Mouse (Mus musculus): ENCODE measurements around the gene Mfsd14a. TPM values are rescaled to one million over a fixed set of nuclear protein-coding genes. Genes with fewer than 3 reads are reported as not detected.

Mfsd14a gene
- polyA plus RNA-seq, 1 experiment, result 27.3 TPM

GRCm38 (mm10) chr3:116637693-116638476 lies 24.6 kb downstream of the Mfsd14a start:
- no peak for DNase-seq
- Histone ChIP-seq H3K4me3 (replicated peaks; ENCODE audit: extremely low read depth, low read depth, low read length) (no peak overlapping the region), H3K4me1 (ENCODE audit: control insufficient read depth, insufficient read depth, low read length) (peaks cover 2% of the 10 kb centered on the region; the same call in 1 of the 2 replicates)
- WGBS, result 68% methylated on average over 9 of the region's 9 CpGs
- no peak for TF ChIP-seq CTCF (IDR thresholded peaks at IDR 0.05; ENCODE audit: insufficient read depth, low read length)
- TF ChIP-seq POLR2A (IDR thresholded peaks at IDR 0.05; ENCODE audit: borderline replicate concordance, extremely low read depth, low read depth, low read length), result no peak

GRCm38 (mm10) chr3:116635799-116636198 lies 26.7 kb downstream of the Mfsd14a start:
- Histone ChIP-seq H3K4me3 (replicated peaks; ENCODE audit: extremely low read depth, low read depth, low read length) (no peak overlapping the region), H3K4me1 (ENCODE audit: control insufficient read depth, insufficient read depth, low read length) (peaks cover 2% of the 10 kb centered on the region; the same call in 1 of the 2 replicates)
- no peak for DNase-seq
- 54% methylated on average over 5 of the region's 5 CpGs for WGBS
- no peak for TF ChIP-seq CTCF (IDR thresholded peaks at IDR 0.05; ENCODE audit: insufficient read depth, low read length)
- no peak for TF ChIP-seq POLR2A (IDR thresholded peaks at IDR 0.05; ENCODE audit: borderline replicate concordance, extremely low read depth, low read depth, low read length)

- TF ChIP-seq CTCF (IDR thresholded peaks at IDR 0.05; ENCODE audit: insufficient read depth, low read length) (no peak), POLR2A (IDR thresholded peaks at IDR 0.05; ENCODE audit: borderline replicate concordance, extremely low read depth, low read depth, low read length) (no peak)
- no peak for DNase-seq
- peaks cover 2% of the 10 kb centered on the region; the same call in 1 of the 2 replicates for H3K4me1 ChIP-seq (ENCODE audit: control insufficient read depth, insufficient read depth, low read length)
- H3K4me3 ChIP-seq (replicated peaks; ENCODE audit: extremely low read depth, low read depth, low read length), result no peak overlapping the region
- WGBS, result 89% methylated on average over 8 of the region's 8 CpGs
Measured at GRCm38 (mm10) chr3:116634853-116635252, 27.6 kb downstream of the Mfsd14a start.

GRCm38 (mm10) chr3:116634091-116634490 lies 28.4 kb downstream of the Mfsd14a start:
- no peak for TF ChIP-seq POLR2A (IDR thresholded peaks at IDR 0.05; ENCODE audit: borderline replicate concordance, extremely low read depth, low read depth, low read length)
- TF ChIP-seq CTCF (IDR thresholded peaks at IDR 0.05; ENCODE audit: insufficient read depth, low read length), result no peak
- Histone ChIP-seq H3K4me3 (replicated peaks; ENCODE audit: extremely low read depth, low read depth, low read length) (no peak overlapping the region), H3K4me1 (ENCODE audit: control insufficient read depth, insufficient read depth, low read length) (peaks cover 2% of the 10 kb centered on the region; the same call in 1 of the 2 replicates)
- no peak for DNase-seq
- 86% methylated on average over 3 of the region's 3 CpGs for WGBS

GRCm38 (mm10) chr3:116632971-116633370 lies 29.5 kb downstream of the Mfsd14a start:
- DNase-seq, result no peak
- H3K4me3 ChIP-seq (replicated peaks; ENCODE audit: extremely low read depth, low read depth, low read length), result no peak overlapping the region

GRCm38 (mm10) chr3:116631459-116631858 lies 31.0 kb downstream of the Mfsd14a start:
- H3K4me1 ChIP-seq (ENCODE audit: control insufficient read depth, insufficient read depth, low read length), result no peaks in the 10 kb centered on the region
- no peak overlapping the region for H3K4me3 ChIP-seq (replicated peaks; ENCODE audit: extremely low read depth, low read depth, low read length)
- TF ChIP-seq CTCF (IDR thresholded peaks at IDR 0.05; ENCODE audit: insufficient read depth, low read length), result no peak
- no peak for DNase-seq
- WGBS, result 84% methylated on average over 1 of the region's 1 CpGs

More at GRCm38 (mm10) chr3:116632971-116633370, 29.5 kb downstream of the Mfsd14a start:
- 77% methylated on average over 3 of the region's 3 CpGs for WGBS
- no peaks in the 10 kb centered on the region for H3K4me1 ChIP-seq (ENCODE audit: control insufficient read depth, insufficient read depth, low read length)
- TF ChIP-seq POLR2A (IDR thresholded peaks at IDR 0.05; ENCODE audit: borderline replicate concordance, extremely low read depth, low read depth, low read length), result no peak
- TF ChIP-seq CTCF (IDR thresholded peaks at IDR 0.05; ENCODE audit: insufficient read depth, low read length), result no peak

- WGBS, result 93% methylated on average over 7 of the region's 7 CpGs
- Histone ChIP-seq H3K4me3 (replicated peaks; ENCODE audit: extremely low read depth, low read depth, low read length) (no peak overlapping the region), H3K4me1 (ENCODE audit: control insufficient read depth, insufficient read depth, low read length) (no peaks in the 10 kb centered on the region)
- TF ChIP-seq POLR2A (IDR thresholded peaks at IDR 0.05; ENCODE audit: borderline replicate concordance, extremely low read depth, low read depth, low read length) (no peak), CTCF (IDR thresholded peaks at IDR 0.05; ENCODE audit: insufficient read depth, low read length) (no peak)
- no peak for DNase-seq
Measured at GRCm38 (mm10) chr3:116622641-116623040, 39.8 kb downstream of the Mfsd14a start.

- no peak overlapping the region for H3K4me3 ChIP-seq (replicated peaks; ENCODE audit: extremely low read depth, low read depth, low read length)
- 90% methylated on average over 7 of the region's 7 CpGs for WGBS
- H3K4me1 ChIP-seq (ENCODE audit: control insufficient read depth, insufficient read depth, low read length), result no peaks in the 10 kb centered on the region
- DNase-seq, result no peak
- TF ChIP-seq POLR2A (IDR thresholded peaks at IDR 0.05; ENCODE audit: borderline replicate concordance, extremely low read depth, low read depth, low read length) (no peak), CTCF (IDR thresholded peaks at IDR 0.05; ENCODE audit: insufficient read depth, low read length) (no peak)
Measured at GRCm38 (mm10) chr3:116620636-116621370, 41.7 kb downstream of the Mfsd14a start.

GRCm38 (mm10) chr3:116618855-116619254 lies 43.6 kb downstream of the Mfsd14a start:
- TF ChIP-seq CTCF (IDR thresholded peaks at IDR 0.05; ENCODE audit: insufficient read depth, low read length) (no peak), POLR2A (IDR thresholded peaks at IDR 0.05; ENCODE audit: borderline replicate concordance, extremely low read depth, low read depth, low read length) (no peak)
- no peak overlapping the region for H3K4me3 ChIP-seq (replicated peaks; ENCODE audit: extremely low read depth, low read depth, low read length)
- no peaks in the 10 kb centered on the region for H3K4me1 ChIP-seq (ENCODE audit: control insufficient read depth, insufficient read depth, low read length)
- DNase-seq, result no peak
- 78% methylated on average over 6 of the region's 6 CpGs for WGBS
